Mouse (Mus musculus) telencephalon, adult 2 months (tissue): ENCODE results near the gene Col12a1.
"Not testable (repeated sequence)": the region's sequence is repeated elsewhere in the genome, so short reads cannot be mapped to it uniquely, and the experiment has no call there.

Experiments
- DNase-seq: peaks from one replicate; pipeline ENCODE4 v3.0.0-alpha.2; 2011; ENCODE audit warnings: low read depth, low spot score

Gene Col12a1

DNA sequence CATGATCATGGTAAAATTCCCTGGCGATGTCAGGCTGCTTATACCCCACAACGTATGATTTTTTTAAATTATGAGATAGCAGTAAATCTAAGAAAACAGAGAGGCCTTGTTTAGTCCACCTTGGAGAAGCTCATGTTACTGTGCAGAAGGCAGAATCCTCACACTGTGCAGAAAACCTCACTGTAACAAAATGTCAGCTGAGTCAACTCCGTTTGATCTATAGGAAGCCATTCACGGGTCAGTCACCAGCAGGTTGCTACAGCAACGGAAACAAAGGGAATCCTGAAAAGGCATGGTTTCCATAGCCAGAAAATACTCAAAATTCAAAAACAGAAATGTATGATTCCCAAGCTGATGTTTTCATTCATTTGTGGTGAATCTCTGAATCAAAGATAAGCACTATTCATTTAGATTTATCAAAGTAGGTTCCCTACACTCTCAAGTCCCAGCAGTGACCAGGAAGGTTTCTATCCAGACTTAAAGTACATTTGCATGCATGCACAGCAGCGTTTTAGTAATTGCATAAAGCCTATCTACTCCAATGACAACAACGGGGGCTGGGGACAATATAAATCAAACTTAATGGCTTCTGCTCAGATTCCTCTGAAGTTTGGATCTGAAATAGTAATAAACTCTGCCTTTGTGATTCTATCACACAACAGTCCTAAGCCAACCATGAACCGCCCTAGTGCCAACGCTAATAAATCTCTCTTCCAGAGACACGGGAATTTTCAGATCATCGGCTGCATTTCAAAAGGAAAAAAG is 28.7 kb downstream of the Col12a1 start:
- DNase-seq, result no peak

- DNase-seq, result no peak
Measured at GRCm38 (mm10) chr9:79689342-79689741, 29.3 kb downstream of the Col12a1 start.

GRCm38 (mm10) chr9:79687227-79687626 is 31.4 kb downstream of the Col12a1 start:
- DNase-seq, result no peak

GRCm38 (mm10) chr9:79686049-79686448 is 32.6 kb downstream of the Col12a1 start:
- DNase-seq, result peak; percentile 8

DNA sequence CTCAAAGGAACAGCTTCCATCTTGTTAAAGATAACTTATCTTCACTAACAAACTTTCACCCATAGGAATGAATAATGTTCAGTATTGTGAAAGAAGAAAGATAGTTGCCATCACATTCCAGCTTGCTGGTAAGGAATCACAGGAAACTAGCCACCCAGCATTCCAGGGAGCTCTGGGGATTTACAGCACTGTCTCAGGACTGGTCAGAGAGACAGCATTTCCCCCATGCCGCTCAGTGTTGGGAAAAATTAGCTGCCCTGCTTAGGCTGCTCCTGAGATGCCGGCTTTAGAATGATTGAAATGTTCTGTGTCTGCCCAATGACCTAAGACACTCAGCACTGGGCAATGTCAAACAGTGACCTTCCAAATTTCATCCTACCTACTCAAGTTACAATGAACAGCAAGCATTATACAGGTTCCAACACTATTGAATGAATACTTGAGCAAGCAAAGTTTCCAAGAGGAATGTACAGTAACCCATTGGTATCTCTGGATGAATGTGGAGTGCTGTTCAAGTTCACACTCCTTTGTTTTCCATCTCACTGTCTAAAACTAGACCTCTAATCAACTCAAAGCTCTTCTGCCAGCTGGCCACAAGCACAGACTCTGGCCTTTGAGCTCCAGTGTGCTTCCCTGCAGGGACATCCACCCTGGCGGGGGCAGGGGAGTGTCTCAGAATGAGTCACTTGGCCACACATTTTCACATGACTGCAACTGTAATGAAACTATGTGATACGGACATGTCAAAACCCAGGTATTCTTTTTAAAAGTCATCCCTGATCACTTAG is 38.0 kb downstream of the Col12a1 start:
- DNase-seq, result no peak

DNA sequence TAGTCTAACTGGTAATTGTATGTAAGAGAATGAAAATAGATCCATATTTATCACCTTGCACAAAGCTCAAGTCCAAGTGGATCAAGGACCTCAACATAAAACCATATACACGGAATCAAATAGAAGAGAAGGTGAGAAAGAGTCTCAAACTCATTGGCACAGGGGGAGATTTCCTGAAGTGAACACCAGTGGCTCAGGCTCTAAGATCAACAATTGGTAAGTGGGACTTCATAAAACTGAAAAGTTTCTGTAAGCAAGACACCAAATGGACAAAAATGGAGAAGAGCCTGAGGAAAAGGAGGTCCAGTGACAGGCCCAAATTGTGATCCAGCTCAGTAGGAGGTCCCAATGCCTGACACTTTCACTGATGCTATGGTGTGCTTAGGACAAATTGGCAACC is 49.8 kb downstream of the Col12a1 start:
- DNase-seq, result not testable (repeated sequence)

GRCm38 (mm10) chr9:79653327-79654150 is 65.1 kb downstream of the Col12a1 start:
- peak; percentile 33 for DNase-seq

DNA sequence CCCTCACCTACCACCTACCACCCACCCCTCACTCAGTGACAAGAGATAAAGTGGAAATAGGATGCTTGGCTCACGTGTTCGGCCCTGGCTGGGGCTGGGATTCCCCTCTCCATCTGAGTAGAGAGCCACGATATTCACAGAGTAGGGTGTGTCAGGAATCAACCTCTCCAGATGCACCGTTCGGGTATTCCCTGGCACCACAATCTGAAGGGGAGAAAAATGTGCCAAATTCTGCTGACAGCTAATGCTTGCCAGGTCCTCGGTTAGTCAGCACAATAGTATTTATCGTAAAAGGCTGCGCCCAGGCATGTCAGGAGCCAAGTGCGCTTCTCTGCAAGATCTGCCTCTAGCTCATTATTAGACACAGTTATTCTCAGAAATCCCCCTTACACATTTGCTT is 70.0 kb downstream of the Col12a1 start:
- no peak for DNase-seq

DNA sequence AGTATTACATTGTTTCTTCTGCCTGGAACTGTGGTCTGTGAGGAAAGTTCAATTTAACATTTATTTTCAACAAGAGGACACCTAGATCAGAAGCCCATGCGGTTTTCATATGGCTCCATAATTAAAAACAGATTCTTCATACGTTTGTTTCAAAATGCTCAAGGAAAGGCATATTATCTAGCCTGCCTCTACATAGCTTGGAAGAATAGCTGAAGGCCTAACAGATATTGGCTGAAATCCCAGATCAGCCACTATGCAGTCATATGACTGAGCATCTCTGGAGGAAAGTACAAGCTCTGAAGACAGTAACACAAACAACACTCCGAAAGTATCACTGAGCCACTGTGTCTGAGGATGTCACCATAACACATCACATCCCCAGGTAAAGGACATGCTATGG is 72.9 kb downstream of the Col12a1 start:
- no peak for DNase-seq

- no peak for DNase-seq
Measured at GRCm38 (mm10) chr9:79639430-79640090, 79.1 kb downstream of the Col12a1 start.

DNA sequence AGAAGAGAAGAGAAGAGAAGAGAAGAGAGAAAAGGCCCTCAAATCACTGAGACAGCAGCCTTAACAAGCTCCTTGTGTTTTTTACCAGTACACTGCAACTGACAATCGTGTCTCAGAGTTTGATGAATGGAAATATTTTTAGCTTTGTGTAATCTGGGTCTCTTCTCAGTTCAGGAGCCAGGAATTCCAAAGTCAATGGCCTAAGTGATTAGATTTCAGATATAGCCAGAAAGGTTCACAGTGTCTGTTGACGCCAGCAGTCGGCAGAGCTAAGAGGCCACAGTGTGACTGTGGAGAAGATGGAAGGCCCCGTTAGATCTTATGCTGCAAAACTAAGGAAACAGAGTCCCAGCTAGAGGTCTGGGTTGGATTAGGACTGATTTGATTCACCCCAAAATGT is 80.8 kb downstream of the Col12a1 start:
- no peak for DNase-seq

- DNase-seq, result no peak
Measured at GRCm38 (mm10) chr9:79634076-79634475, 84.6 kb downstream of the Col12a1 start.

DNA sequence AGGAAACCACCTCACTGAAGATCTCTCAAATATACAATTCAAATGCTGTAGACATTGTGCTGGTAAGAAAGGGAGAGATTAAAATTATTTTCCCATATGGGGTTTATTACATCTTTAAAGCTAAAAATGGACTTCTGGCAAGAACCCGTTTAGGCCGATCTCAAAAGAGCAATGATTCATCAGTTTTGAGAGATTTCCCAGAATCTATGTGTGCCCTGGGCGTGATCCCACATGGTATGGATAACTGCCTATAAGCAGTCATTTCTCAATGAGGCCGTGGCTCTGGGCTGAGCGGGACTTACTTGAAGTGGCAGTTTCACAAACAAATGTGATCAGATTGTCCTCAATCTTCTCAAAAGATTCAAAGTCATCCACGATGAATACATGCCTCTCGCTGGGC is 87.4 kb downstream of the Col12a1 start:
- DNase-seq, result no peak

DNA sequence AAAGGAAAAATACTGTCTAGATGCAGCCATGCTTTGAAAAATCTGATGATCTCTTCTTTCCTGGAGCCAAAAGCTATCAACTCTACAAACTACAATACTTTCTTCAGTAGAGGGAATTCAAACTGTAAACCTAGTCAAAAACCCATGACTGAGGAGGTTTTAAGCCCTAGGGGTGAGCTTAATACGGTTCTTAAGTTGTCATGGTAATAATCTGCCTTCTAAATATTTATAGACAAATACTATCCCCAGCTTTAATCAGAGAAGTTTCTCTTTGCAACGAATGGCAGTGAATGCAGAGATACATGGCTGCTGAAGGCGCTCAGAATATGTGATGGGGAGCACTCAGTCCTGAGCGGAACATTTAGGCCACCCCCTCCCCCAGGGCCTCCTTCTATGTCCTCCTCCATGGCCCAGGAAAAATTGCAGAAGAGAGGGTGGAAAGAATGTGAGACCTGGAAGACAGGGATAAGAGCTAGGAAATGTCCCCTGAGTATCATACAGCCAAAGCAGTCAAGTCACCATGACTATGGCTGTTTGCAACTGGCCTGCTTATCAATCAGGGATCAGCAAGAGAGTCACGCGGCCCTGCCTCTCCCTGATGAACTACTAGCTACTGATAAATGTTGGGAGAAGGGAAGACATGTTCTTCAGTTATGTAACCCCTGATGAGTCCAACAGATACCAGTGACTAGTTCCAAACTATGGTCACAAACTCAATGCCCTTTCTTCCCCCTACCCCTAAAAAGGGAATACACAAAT is 99.6 kb downstream of the Col12a1 start:
- no peak for DNase-seq

DNA sequence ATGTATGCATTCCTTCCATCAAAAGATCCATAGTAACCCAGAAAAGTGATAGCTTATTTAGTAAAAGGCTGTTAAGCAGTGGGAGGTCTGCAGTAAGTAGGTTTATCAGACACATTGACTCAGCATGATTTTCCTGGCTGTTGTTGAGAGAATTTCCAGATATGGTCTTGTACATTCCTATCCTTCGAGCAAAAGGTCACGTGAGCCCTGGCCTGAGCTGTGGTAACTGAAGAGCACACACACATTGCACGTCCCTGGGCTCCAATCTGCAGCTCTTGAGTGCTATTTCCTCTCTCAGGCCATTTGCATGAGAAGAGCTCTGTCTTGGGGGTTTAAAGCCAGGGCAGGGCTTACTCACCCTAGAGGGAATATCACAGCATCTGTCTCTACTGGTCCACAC is 101.3 kb downstream of the Col12a1 start:
- DNase-seq, result no peak

GRCm38 (mm10) chr9:79616040-79616439 is 102.6 kb downstream of the Col12a1 start:
- DNase-seq, result peak; percentile 24

DNA sequence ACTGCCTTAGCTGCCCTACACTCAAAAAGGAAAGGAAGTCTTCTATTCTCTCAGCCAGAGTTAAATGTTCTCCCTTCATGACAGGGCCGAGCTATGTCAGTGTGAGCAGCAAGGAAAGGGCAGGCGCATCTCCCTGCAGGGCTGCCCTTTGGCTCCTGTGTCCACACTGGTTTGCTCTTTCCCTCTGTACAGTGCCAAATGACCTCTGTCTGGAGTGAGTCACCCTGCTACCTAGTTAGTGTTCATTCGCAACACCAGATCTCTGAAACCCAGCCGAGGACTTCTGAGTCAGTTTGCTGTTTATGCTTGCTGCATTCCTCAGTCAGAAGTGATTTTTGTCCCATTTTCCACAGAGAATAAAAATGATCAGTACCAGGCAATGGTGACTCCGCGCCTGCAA is 108.3 kb downstream of the Col12a1 start:
- no peak for DNase-seq

- no peak for DNase-seq
Measured at GRCm38 (mm10) chr9:79609661-79610060, 109.0 kb downstream of the Col12a1 start.

GRCm38 (mm10) chr9:79608795-79609194 is 109.8 kb downstream of the Col12a1 start:
- DNase-seq, result no peak

- DNase-seq, result no peak
Measured at GRCm38 (mm10) chr9:79608062-79608531, 110.5 kb downstream of the Col12a1 start.

GRCm38 (mm10) chr9:79606122-79606521 is 112.5 kb downstream of the Col12a1 start:
- DNase-seq, result no peak
